Mouse (Mus musculus) embryonic fibroblast, embryonic 13.5 days (primary cell): ENCODE measurements around the gene Gpr4.

ENCODE experiments used
- CTCF ChIP-seq: IDR thresholded peaks from 2 replicates; pipeline ENCODE4 v1.5.1; 2011; ENCODE audit warnings: mild to moderate bottlenecking, control low read depth, low read length, moderate library complexity, borderline replicate concordance; ENCODE audit not compliant: insufficient read depth
- POLR2A ChIP-seq: IDR thresholded peaks from 2 replicates; pipeline ENCODE4 v1.6.1; 2011; ENCODE audit warnings: low read depth, mild to moderate bottlenecking, control low read depth, low read length, moderate library complexity

DNA sequence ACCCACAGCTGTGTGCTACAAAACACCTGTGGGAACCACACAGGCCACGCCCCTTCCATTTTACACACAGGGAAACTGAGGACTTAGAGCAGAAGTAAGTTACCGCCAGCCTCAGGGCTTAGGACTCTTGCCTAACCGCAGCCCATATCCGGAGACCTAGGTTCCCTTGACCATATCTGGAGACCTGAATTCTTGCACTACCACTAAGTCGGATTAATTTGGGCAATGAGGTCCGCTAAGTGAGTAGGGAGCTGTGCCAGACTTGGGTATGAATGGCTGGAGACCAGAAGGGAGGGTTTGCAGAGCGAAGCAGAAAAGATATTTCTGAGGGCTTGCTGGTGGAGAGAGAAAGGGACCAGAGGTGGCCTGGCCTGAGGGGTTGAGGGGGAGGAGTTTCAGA lies 2.0 kb downstream of the Gpr4 start:
- TF ChIP-seq POLR2A (no peak), CTCF (no peak)
